Mouse (Mus musculus) right cerebral cortex, postnatal 25 days (tissue): ENCODE measurements at regions not wholly inside any gene's neighbourhood (a gene's known extent, or its start where the extent isn't known, plus 50 kb on each side); places are given as distances from the start of the nearest gene placed in this dataset.

ENCODE experiments used
- DNase-seq: peaks from one replicate; pipeline ENCODE4 v3.0.0; 2022

DNA sequence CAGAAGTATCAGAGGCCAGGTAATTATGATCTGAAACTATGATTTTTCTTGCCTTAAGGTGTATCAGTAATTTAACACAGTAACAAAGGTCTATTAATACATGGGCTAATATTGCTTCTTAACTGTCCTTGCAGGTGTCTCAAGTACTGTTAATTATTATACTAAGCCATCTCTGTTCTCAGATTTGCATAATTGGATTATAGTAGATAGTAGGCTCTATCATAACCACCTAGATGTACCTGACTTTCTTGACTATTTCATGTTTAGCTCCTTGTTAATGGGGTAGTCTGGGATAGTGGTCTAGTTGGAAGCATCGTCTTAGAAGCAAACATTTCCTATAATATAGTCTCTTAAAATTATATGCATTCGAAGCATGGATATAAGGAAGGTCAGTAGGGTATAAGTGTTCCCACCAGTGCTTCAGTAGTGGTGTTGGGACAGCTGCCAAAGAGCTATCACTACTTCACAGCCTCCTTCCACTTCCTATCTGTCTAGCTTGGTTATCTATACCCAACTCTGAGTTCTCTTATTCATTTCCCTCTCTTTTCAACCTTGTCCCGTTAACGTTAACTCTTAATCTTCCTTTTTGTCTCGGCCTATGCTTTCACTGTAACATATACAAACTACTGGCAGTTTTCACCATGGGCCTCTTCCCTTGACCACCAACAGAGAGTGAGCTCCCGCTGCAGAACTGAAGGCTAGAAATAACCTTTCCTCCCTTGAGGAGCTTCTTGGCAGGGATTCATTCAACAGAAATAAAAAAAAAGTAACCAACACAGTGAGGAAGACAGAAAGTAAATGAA is 630.9 kb upstream of the Lcorl start:
- no peak for DNase-seq

- DNase-seq, result no peak
These were observed 629.4 kb upstream of the Lcorl start for GRCm38 (mm10) chr5:46486740-46487326.

GRCm38 (mm10) chr5:46456356-46456755 is 598.9 kb upstream of the Lcorl start:
- DNase-seq, result no peak

- no peak for DNase-seq
These were observed 590.9 kb upstream of the Lcorl start for GRCm38 (mm10) chr5:46448274-46448673.

GRCm38 (mm10) chr5:46445844-46446243 is 588.4 kb upstream of the Lcorl start:
- DNase-seq, result no peak

DNA sequence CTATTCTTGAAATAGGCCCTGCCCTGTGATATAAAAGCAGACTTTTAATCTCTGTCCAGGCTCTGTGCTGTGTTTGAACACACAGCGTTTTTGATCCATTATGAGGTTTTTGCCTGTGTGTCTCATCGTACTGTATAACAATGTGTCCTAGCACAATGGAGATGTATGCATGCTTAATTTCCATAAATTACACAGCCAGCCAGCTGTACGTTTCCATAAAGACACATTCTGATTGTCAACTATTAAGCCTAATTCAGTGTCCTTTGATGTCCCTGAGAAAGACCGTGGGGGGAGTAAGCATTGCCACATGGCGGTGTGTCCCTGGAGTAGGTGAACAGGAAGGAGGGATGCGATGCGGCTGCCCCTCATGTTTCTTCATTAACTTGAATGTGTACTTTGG is 587.7 kb upstream of the Lcorl start:
- no peak for DNase-seq

DNA sequence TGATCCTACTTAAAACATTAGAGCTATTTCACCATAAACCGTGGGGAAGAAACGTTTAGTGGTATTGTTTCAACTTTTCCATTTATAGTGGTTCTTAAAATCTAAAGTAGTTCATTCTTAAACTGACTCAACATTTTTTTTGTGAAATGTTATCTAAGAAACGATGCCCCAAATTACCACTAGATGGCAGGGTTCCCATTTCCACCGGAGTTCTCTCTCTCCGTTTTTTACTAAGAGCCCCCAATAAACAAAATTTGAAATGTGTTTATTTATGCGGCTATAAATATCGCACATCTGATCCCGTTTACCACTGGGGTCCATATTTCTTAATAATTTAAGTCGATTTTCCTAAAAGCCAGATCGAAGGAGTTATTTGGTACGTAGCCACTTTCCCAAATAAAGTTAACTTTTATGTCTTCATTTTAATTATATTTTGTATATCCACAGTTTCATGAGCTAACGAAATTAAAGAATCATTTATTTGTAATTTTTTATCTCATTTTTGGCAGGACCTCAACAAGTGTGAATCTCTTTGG is 586.5 kb upstream of the Lcorl start:
- no peak for DNase-seq

GRCm38 (mm10) chr5:46442600-46443248 is 585.3 kb upstream of the Lcorl start:
- peak; percentile 9 for DNase-seq

DNA sequence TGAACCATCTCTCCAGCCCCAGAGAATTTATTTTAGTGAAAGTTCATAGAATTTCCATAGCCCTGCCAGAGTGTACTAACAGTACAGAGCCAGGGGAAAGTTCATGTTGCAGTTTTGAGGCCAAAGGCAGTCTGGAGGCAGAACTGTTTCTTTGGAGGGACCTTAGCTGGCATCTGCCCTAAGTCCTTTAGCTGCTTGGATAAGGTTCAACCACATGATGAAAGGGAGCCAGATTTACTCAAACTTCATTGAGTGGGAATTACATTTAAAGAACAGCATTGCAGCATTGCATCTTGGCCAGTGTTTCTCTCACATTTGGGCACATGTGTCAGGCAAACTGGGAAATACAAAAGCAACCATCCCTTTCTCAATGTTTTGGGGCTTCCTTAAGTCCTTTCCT is 584.3 kb upstream of the Lcorl start:
- no peak for DNase-seq

GRCm38 (mm10) chr5:46431644-46432367 is 574.4 kb upstream of the Lcorl start:
- no peak for DNase-seq

DNA sequence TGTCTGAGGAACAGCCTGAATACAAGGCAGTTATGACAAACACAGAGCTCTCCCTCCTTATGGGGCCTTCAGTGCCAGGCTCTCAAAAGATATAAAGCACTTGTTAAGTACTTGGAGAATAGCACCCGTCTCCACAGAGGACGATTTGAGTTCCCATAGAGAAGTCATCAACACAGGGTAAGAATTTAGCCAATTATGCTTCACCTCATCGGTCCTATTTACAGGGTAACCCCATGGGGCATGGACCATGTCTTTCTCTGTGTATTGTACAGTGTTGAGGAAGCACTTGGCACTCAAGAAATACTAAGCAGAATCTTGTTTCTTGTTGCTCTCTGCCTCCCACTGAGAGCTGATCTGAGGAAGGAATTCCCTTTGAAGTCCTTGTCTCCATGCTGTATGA is 565.3 kb upstream of the Lcorl start:
- DNase-seq, result no peak

DNA sequence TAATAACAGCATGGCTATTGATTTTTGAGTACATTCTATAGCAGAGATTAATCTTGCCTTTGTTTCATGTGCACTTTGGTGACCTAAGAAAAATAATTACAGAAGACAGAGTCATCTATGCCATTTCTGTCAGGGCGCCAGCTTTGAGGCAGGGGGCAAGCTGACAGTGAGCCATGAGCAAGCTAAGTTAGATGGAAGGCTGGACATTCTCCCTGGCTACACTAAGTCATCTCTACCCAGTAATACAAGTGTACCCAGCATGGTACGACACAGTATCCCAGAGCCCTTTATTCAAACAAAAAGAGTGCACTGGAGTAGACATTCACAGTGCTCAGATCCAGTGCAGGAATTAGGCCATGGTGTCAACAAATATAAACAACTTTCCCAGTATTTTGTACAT is 549.6 kb upstream of the Lcorl start:
- no peak for DNase-seq

DNA sequence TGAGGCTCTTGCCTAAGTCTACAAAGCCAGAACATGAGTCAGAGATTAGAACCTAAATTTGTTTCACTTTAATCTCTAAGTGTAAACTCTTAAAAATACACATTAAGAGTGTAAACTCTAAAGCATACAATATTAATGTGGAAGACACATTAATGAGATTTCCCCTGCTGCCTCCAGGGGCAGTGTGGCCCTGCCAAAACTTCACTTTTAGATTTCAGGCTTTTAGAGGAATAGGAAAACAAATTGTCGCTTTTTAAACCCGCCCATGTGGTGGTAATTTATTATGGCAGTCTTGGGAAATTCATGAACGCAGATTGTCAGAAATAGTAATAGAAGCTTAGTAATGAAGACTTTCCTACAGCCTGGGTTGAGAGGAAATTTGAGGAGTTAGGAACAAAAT is 549.0 kb upstream of the Lcorl start:
- no peak for DNase-seq

- no peak for DNase-seq
These were observed 529.2 kb upstream of the Lcorl start for GRCm38 (mm10) chr5:46386591-46386990.

DNA sequence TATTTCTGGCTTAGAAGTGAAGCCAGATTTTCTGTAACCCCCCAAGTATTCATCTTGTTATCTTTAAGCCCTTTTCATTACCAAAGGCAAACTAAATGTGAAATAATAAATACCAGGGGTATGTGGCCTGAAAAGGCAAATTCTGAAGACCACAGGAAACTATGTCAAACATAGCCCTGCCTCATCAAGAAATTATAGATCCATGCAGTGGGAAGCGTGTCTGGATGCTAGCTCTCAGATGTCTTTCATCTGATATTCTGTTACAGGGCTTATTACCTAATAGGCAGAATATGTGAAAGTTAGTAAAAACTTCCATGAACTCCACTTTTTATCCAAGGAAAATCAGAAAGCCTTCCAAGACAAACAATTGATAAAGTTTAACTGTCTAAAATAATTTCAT is 509.9 kb upstream of the Lcorl start:
- DNase-seq, result no peak

- DNase-seq, result no peak
These were observed 506.2 kb upstream of the Lcorl start for GRCm38 (mm10) chr5:46363661-46364060.

DNA sequence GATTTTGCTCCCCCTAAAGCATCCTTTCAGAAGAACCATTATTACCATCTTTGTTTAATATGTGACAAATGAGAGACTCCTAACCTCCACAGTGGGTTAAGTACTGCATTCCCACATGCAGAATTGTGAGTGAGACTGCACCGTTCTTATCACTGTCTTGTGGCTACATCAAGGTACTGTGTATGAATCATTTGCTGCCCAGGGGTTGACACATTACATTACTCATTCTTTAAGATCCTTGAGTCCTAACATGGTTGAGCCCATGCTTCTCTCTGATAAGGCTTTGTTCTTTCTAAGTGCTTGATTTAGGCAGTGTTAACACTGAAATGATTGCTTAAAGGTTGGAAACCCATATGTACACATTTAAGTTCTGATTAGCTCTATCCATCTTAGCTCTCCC is 504.2 kb upstream of the Lcorl start:
- no peak for DNase-seq

GRCm38 (mm10) chr5:46348448-46348847 is 491.0 kb upstream of the Lcorl start:
- DNase-seq, result no peak

DNA sequence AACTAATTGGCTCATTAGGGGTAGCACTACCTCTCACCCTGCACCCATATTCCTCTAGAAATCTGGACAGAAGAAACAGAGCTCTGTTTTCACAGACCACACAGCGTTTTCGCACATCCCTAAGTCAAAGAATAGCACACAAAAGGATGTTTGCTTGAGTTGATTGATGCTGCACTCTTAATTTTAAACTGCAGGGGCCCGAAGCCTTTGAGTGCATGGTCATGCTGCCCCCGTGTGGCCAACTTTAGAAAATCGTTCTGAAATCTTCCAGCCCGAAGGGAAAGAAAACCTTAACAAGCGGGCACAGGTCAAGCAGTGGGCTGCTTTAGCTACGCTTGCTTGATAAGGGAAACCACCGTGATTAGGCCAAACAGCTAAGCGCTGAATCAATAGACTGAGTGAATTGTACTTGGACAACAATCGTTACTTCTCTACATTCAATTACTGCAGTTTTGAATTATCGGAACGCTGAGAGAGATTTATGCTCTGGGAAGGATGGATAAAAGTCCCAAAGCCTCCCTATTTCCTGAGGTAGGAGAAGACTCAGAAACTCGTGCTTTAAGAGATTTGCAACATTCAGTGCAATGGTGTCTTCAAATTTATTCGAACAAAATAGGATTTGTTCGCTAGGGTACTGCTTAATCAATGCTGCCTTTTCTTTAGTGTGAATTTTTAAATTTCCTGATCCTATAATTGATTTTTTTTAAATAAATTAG is 490.1 kb upstream of the Lcorl start:
- DNase-seq, result peak; percentile 75

DNA sequence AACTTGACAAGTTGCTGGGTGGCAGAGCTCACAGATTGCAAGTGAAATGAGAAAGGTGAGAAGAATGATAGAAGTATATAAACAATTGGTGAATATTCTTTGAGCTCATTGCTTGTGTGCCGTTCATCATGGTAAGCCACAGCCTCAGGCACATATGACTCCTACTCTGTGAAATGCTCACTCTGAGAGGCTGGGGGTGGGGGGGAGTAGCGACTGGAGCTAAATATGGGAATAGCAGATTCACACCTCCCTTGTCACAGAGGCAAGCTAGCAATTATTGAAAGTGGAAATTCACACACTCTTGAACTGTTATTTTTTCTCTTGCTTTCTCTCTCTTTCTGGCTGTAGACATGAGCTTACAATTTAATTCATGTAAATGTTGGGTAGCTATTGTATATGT is 481.0 kb upstream of the Lcorl start:
- no peak for DNase-seq

GRCm38 (mm10) chr5:46330880-46331279 is 473.5 kb upstream of the Lcorl start:
- no peak for DNase-seq
